Mouse (Mus musculus) MEL (cell line): ENCODE results near the gene Gm45753.

Experiments used
- CTCF ChIP-seq, 3 experiments: IDR thresholded peaks in 2 of 3; conservative IDR thresholded peaks in 1 of 3; 2 replicates each; pipeline ENCODE4 v1.5.1; 2011 to 2012; ENCODE audit warnings: low read length in 3 of 3, low read depth in 2 of 3, mild to moderate bottlenecking in 2 of 3, improper control_type of control experiment in 1 of 3, inconsistent platforms in 1 of 3, mixed read lengths in 1 of 3, moderate library complexity in 1 of 3; ENCODE audit not compliant: control insufficient read depth in 1 of 3, insufficient read depth in 1 of 3, poor library complexity in 1 of 3, severe bottlenecking in 1 of 3
- POLR2A ChIP-seq, 2 experiments: IDR thresholded peaks; 2 replicates each; pipeline ENCODE4 v1.6.1; 2011 to 2012; ENCODE audit warnings: low read length in 2 of 2, mild to moderate bottlenecking in 2 of 2, control low read depth in 1 of 2, improper control_type of control experiment in 1 of 2, low read depth in 1 of 2, moderate library complexity in 1 of 2; ENCODE audit not compliant: control insufficient read depth in 1 of 2, insufficient read depth in 1 of 2, poor library complexity in 1 of 2
- POLR2AphosphoS2 ChIP-seq: IDR thresholded peaks from 2 replicates; pipeline ENCODE4 v1.6.1; 2011; ENCODE audit warnings: low read length, improper control_type of control experiment
- USF1 ChIP-seq: IDR thresholded peaks from 2 replicates; pipeline ENCODE4 v1.6.1; 2014; ENCODE audit warnings: low read depth, mild to moderate bottlenecking, inconsistent platforms, low read length, improper control_type of control experiment, moderate library complexity

GRCm38 (mm10) chr8:45255040-45255439 is 53.2 kb downstream of the Gm45753 start:
- no peak for TF ChIP-seq CTCF (IDR thresholded peaks at IDR 0.05 in 2 of 3, conservative IDR thresholded peaks at IDR 0.05 in 1 of 3; ENCODE audit: control insufficient read depth in 1 of 3, insufficient read depth in 1 of 3, low read depth in 2 of 3, low read length in 3 of 3, poor library complexity in 1 of 3, severe bottlenecking in 1 of 3)
- TF ChIP-seq POLR2A (IDR thresholded peaks at IDR 0.05; ENCODE audit: control insufficient read depth in 1 of 2, insufficient read depth in 1 of 2, low read depth in 1 of 2, low read length in 2 of 2, poor library complexity in 1 of 2): no peak
- no peak for TF ChIP-seq USF1
- no peak for TF ChIP-seq POLR2AphosphoS2
